Mouse (Mus musculus) lung, adult 2 months (tissue): ENCODE results near the gene Cln6.

ENCODE experiments used
- CTCF ChIP-seq: fragments of 200-500 bp; IDR thresholded peaks from 2 replicates; pipeline ENCODE4 v1.5.1; 2011; ENCODE audit warnings: mild to moderate bottlenecking, low read length, control low read depth; ENCODE audit not compliant: insufficient read depth
- POLR2A ChIP-seq: fragments of 200-500 bp; IDR thresholded peaks from 2 replicates; pipeline ENCODE4 v1.6.1; 2011; ENCODE audit warnings: low read depth, mild to moderate bottlenecking, control low read depth, low read length, borderline replicate concordance; ENCODE audit errors: extremely low read depth

DNA sequence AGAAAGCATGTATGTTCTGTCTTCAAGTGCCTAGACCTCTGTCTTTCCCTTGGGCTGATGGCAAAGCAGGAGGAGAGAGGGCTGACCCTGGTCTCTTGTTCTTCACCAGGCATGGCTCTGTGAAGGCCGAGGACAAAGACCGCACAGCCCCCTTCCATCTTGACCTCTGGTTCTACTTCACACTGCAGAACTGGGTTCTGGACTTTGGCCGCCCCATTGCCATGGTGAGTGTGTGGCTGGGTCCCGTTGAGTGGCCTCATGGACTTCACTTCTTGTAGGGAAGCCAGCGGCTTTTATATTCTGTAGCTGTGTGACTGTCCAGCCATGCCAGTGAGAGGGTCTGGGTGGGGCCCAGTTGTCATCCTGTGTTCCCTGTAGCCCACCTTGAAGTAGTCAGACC lies 5.9 kb downstream of the Cln6 start:
- TF ChIP-seq POLR2A (no peak), CTCF (no peak)
